Mouse (Mus musculus) MN1 (cell line): ENCODE measurements around the gene Tgtp2.
"Not testable (repeated sequence)": the region's sequence is repeated elsewhere in the genome, so short reads cannot be mapped to it uniquely, and the experiment has no call there.

Source experiments
- DNase-seq: peaks from one replicate; pipeline ENCODE4 v3.0.0-alpha.2; 2016; ENCODE audit warnings: low spot score

Gene Tgtp2

DNA sequence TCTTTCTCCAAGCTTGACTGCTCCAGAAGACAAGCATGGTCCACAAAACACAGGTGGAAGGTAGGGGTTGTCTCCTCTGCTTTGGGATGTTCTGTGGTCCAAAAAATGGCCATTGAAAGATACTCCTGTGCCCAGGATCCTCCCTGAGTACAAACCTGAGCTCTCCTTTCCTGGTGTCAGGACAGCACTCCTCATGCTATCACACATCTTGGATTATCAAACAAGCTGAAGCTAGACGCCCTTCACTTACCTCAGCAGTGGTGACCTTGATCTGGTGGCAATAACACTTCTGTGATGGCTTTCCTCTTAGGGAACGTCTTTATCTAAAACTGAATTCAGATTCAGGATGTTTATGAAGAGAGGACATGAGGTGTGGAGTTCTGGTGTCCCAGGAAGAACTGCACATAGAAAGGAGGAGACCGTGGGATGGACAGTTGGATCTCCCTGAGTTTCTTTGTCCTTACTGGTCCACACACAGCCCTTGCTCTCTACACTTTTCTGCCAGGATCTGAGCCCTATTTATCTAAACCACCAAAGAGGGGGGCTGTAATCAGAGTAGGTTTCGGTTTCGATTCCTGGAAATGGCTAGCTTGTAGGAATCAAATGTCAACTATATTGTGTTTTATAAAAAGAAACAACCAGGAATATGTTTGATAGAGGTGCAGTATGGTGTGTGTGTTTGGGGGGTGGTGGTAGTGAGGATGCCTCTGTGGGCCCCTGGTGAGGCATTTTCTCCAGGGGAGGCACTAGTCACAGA is at the start of gene Tgtp2:
TSS of gene Tgtp2 (minus strand) at position 494 of the 757 bp plus-strand sequence.
- DNase-seq, result not testable (repeated sequence)

DNA sequence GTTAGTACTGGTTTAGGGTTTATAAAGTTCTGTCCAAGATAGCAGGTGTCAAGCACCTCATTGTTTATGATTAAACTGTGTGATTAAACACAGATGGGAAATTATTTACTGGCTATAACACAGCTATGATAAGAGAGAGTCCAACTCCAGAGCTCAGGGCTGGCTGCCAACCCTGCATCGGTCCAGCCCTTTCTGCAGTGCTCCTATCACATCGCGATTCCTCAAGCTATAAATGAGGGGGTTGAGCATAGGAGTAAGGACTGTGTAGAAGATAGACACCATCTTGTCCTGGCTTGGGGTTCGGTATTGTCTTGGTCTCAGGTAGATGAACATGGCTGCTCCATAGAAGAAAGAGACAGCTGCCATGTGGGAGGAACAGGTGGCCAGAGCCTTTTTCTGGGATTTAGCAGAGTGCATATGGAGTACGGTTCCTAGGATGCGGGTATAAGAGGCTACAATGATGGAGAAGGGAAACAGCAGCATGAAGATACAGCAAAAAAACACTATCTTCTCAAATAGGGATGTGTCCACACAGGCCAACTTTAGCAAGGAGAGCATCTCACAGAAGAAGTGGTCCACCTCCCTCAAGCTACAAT is 48.7 kb upstream of the Tgtp2 start:
- DNase-seq, result no peak

DNA sequence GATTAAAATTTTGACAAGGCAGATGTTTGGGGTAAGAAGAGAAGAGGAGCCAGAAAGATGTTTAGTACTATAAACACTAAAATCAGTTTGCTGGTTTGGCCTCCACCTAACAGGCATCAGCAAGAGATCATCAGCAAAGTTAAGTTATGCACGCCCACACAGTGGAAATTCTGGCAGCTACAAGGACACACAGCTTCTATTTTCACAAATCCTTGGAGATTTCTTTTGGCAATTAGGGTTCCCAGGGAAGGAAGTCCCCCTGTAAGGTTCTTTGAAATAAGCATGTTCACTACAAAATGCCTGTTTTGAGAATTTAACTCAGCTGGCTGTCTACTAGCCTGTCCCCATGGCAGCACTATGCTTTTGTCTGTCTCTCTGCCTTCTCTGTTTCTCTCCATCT is 47.0 kb upstream of the Tgtp2 start:
- no peak for DNase-seq

DNA sequence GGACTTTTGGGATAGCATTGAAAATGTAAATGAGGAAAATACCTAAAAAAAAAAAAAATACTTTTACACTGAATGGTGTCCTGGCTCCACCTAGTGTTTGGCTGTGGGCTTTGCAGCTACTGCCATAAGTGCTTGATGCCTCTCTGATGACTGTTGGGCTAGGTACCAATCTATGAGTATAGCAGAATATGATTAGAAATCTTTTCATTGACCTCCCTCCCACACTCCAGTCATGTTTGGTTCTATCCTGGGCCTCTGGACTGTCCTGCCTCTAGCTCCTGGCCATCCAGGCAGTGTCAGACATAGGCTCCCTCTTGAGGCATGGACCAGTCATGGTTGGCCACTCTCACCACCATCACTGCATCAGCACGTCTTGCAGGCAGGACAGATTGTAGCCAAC is 44.8 kb upstream of the Tgtp2 start:
- peak; percentile 16 for DNase-seq

DNA sequence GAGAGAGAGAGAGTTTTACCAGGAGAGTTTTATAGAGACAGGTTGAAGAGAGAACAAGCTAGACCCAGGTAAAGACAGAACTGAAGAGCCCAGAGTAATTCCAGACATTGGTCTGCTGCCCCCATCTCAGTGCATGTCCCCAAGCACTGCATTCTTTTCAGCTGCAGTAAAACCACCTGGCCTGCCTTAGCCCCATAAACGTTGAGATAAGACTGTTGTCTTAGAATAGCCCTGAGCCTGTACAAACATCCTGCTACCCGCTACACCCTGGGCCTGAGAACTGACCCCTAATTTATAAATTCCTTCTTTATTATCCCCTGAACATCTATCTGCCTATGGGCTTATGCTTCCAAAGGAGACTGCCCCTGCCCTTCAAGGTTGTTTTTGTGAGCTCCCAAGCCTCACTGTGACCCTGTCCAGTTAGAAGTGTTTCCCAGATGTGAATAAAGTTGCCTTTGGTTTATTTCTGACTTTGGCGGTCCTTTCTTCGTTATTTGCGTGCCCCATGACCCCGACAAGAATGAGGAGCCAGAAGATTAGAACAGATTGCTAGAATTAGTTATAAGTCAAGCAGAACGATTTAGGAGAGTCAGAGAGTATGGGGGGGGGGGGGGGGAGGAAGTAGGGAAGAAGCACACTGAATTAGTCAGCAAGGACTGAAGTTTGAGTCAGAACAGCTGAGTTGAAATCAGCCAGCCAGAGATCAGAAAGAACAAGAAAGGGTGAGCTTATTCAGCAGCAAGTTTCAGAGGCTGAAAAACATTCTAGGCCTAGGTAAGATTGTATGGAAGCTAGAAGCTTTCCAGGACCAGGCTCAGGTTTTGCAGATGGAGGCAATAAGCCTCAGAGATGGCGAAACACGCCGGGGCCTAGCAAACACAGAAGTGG is 43.9 kb upstream of the Tgtp2 start:
- DNase-seq, result no peak

DNA sequence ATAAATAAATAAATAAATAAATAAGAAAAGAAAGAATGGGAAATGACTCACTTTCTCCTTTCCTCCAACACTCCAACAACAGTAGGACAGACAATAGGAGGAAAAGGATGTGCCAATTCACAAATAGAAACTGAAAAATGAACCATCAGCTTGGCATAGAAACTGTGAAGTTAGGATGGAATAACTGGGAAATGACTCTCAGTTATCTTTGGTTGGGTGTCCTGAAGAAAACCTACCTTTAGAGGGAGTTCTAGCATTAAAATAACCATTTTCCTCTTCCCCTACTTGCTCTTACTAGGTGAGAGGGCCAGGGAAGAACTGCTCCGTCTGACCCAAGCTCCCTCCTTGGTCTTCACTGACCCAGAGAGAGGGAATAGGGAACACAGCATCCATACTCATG is 41.7 kb upstream of the Tgtp2 start:
- no peak for DNase-seq

DNA sequence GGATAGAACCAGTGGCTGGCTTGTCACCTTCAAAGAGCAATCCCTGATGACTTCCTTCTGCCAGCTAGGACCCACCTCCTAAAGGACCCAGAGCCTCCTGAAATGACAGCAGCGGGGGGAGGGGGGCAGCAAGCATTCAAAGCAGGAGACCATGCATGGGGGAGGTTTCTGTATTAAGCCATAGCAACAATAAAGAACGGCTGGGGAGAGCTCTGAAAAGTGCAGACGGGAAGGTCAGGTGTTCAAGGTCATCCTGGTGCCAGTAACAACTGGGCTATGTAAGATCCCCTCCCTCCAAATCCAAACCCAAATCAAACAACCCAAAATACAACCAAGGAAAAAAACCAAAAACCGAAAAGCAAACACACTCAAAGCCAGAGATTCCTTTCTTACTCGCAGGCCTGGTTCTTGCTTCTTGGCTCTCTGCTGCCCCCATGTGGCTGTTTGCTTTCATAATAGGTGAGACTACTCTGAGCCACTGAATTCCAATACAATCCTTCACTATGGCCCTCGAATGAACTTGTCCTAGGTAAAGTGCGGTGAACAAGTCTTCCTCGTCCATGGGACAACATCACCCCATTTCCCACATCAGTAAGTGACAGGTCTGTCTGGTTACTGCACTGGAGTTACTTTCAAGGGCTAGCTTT is 39.2 kb upstream of the Tgtp2 start:
- peak; percentile 81 for DNase-seq

DNA sequence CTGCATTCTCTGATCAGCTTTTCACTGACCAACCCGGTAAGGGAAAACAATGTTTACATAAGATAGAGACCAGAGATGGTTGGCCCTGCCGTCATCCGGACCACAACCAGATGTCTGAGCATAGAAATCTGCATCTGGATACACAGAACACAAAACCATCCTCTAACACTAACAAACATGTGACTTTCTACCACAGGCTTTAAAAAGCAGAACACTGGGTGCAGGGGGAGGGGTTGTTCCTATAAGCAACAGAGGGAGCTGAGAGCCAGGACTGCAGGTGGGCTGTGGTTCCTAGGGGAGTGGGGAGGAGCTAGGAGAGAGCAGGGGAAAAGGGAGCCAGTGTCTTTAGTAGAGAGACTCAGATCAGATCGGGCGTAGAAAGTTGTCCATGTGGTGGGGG is 37.5 kb upstream of the Tgtp2 start:
- no peak for DNase-seq

DNA sequence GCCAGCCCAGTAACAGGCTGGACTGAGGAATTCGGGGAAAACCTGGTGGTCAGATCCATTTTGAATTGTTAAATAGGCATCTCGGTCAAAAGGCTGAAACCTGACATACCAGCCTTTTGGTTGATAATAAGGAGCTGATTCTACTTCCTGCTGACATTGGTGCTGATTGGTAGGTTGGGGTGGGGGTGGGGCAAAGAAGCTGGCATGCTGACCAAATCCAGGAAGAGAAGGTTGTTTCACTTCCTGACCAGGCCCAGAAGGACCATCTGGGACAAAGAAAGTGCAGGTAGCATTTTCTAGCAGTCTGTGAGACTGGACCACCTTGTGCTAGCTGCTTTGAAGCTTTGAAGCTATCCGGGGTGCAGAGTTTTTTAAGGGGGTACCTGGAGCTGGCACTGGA is 36.4 kb upstream of the Tgtp2 start:
- DNase-seq, result no peak

DNA sequence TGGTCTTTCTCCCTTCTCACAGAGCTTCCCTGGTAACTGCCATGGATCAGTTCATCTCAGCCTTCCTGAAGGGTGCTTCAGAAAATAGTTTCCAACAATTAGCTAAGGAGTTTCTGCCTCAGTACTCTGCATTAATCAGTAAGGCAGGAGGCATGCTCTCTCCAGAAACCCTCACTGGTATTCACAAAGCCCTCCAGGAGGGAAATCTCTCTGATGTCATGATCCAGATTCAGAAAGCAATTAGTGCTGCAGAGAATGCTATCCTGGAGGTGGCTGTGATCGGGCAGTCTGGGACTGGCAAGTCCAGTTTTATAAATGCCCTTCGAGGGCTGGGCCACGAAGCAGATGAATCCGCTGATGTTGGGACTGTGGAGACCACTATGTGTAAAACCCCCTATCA is 31.4 kb upstream of the Tgtp2 start:
- no peak for DNase-seq

DNA sequence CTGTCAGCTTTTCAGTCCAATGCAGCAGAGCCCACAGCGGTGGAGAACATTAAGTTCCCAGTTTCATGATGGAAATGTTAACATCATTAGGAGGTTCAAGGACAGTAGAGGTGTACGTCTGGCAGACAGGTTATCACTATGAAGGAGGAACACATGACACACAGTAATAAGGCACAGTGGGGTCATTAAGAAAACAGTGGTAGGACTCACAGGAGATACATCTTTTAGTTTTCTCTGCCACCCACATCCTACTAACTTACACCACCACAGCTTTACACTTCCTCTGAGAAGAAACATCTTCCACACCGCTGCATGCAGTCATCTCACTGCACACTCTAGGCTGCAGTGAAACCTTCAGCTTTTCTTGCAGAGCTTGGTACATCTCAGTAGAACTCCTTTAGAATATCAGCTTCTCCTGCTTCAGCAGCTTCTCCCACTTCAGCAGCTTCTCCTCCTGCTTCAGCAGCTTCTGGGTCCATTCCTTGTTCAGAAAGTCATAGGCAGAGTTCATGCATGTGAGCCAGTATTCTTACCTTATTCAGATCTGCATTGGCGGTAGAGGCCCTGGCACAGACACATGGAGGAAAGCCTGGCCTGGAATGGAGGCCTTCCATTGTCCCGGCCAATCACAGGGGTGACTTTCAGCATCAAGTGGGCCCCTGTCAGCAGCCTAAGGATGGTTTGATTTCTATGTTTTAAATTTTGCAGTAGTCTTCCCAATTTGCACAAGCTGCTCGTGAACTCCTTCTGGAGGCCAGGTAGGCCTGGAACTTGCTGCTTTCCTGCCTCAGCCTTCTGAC is 30.1 kb upstream of the Tgtp2 start:
- no peak for DNase-seq

DNA sequence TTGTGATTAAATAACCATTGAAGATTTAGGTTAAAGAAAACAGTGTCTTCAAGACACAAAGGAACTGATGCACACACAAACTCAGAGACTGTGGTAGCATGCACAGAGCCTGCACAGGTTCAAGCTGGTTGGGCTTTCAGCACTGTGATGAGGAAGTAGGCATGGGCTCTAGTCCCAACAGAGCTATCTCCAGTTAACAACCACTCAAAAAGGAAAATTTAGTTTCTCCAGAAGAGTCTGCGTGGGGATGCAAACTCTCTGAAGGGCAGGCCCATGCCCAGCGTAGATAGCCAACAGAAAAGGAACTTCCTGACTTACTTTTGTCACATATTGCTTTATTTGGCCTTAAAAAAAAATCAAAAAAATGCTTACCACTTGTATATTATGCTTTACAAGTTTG is 28.8 kb upstream of the Tgtp2 start:
- no peak for DNase-seq

DNA sequence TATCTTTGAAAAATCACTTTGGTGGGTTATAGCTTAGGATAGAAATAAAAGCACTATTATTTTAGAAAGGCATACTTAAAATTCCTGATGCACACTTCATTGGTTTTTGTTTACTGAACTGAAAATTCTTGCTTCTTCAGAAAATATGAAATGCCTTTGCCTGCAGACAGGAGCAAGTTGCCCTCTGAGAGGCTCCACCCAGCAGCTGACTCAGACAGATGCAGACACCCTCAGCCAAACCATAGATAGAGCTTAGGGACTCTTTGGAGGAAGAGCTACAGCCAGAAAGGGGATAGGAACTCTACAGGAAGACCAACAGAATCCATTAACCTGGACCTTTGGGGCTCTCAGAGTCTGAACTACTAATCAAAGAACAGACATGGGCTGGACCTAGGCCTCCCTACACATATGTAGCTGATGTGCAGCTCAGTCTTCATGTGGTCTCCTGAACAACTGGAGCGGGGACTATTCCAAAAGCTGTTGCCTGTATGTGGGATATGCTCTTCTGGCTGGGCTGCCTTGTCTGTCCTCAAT is 28.1 kb upstream of the Tgtp2 start:
- no peak for DNase-seq

DNA sequence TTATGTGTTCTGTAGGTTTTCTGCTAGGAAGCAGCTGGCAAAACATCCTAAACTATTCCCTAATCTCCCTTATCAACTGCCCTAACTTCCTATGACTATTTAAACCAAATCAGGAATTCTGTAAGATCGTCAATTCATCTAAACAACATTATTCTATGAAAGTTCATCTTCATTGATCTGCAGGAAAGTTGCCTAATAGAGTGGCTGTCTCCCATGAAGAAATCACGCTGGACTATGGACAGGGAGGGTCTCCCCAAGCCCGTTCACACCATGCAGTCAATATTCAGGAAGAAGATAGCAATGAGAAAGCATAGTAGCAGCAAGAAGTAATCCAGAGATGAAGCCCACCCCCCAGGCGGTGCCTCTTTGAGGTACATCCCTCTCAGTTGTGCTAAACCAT is 27.2 kb upstream of the Tgtp2 start:
- no peak for DNase-seq

DNA sequence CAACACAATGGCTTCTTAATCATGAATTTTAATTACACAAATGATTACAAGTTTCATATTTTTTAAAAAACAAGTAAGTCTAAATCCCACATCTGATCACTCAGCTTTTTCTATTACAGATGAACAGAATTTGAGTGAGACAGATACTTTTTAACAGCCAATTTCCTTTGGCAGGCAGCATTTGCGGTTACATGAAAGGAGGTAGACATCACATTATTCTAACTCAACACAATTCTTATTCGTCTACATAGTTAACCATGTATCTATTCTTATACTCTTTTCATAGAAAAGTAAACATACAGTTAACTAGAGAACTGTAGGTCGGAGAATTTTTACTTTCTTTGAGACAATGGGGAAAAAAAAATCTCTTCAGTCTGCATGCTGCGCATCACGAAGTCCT is 26.5 kb upstream of the Tgtp2 start:
- no peak for DNase-seq

DNA sequence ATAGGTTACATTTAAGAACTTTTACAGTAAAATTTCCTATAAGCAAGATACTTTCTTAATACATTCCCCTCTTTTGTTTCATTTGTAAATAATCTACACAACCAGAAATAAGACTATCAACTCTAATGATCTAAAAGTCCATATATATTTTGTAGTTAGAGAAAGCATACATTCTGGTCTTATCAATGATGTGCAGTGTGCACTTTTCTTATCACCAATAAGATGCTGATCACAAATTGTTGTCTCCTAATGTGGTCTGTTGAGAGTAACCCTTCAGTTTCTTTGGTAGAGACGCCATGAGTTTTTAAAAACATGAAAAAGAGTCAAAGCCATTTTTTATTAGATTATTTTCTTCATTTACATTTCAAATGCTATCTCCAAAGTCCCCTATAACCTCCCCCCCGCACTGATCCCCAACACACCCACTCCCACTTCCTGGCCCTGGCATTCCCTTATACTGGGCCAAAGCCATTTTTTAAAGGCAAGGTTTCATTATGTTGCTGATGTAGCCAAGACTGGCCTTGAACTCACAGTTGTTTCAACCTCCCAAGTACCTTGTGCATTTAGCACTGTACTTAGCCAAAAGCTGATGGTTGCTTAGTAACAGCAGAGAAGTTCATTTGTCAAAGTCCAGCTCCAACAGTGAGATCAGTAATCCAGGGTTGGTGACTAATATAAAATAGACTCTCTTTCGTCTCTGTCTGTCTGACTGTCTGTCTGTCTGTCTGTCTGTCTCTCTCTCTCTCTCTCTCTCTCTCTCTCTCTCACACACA is 25.9 kb upstream of the Tgtp2 start:
- no peak for DNase-seq

DNA sequence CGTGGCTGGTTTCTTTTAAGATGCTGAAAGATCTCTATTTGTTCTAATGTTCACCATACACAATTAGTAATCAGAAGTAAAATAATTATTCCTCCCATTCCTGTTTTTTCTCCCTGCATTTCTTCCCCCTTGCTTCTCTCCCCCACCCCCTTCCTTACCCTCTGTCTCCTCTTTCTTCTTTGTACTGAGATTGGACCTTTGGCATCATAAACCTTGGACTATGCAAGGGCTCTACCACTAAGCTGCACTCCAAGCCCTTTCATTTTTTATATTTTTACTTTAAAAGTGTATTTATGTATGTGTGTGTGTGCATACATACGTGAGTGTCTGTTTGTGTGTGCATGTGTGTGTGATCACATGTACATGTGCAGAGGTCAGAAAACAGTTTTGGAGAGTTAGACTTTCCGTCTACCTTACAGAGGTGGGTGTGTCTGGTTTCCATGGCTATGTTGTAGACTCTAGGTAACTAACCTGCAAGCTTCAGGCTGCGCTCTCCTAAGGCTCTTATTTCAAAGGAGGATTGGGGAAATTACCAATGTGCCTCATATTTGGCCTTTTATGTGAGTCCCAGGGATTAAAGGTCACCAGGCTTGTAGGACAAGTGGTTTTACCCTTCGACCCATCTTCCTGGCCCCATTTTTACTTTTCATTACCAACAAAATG is 25.1 kb upstream of the Tgtp2 start:
- DNase-seq, result no peak

DNA sequence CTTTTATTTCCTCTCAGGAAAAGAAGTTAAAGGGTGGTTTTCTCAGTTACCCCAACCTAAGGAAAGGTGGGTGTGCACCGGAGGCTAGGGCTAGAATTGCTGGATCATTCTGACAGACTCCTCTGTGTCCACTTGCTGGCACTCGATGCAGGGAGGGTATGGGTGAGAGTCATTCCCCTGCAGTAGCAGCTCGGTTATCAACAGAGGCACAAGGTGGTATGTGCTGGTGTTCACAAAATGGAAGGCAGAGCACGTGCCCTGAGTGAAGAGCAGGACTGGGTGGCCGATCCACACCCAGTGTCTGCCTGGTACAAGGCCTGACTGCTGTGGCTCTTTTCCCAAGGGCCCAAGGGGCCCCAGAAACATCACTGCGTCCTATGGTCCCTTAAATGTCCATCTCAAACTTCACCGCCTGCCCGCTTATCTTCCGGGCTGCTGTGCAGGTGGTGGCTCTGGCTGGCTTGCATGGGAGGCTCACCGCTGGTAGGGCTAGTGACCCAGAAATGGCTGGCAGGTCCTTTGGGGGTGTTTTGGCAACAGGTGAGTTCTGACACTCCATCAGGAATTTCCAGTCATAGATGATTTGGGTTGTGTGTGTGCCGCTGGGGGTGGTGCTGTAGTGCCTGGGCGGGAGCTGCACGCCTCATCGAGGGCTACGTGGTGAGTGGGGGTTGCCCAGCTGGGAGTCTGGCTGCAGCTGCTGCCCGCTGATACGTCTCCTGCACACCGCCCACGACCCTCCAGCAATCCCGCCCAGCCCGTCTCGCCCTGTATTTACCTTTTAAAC is 24.0 kb upstream of the Tgtp2 start:
- DNase-seq, result no peak

DNA sequence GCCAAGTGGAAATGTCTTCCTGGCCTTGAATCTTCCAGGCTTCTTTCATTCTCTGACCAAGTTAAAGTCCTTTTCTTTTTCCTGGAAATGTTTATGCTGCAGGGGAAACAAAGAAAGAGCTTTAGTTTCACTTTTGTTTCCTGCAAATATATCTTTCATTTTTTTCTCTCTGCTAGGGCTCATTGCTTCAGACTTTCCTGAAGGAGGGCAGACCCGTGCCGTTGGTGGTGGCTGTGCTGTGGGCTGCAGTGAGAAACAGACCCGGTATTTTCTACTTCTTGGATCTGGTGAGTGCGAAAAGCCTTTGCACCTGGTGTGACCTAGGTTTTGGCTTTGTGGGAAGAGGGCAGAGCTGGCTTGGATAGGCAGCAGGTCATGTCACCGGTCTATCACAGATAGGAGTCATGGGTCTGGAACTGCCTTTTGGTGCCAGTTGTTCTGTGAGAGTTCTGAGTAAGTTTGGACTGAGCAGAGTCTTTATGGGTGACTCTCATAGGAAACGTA is 22.9 kb upstream of the Tgtp2 start:
- DNase-seq, result no peak
